Mouse (Mus musculus) left cerebral cortex, adult 9 months (tissue): ENCODE measurements around the gene Apom.

Source experiments
- DNase-seq, 2 experiments: peaks; one replicate each; pipeline ENCODE4 v3.0.0; 2022; ENCODE audit warnings: low spot score in 2 of 2

Apom gene

GRCm38 (mm10) chr17:35131500-35132173 is at the start of gene Apom:
TSS of gene Apom (minus strand) at chr17:35132050.
- DNase-seq, result no peak

GRCm38 (mm10) chr17:35180093-35180492 is 48.2 kb upstream of the Apom start:
- DNase-seq, result no peak

- no peak for DNase-seq
These were observed 46.7 kb upstream of the Apom start for GRCm38 (mm10) chr17:35178528-35178927.

- DNase-seq, result no peak
These were observed 44.1 kb upstream of the Apom start, which contains the start of gene Aif1 for GRCm38 (mm10) chr17:35175968-35176367. TSS of gene Aif1 (minus strand) at chr17:35176068.

- DNase-seq, result no peak
These were observed 43.5 kb upstream of the Apom start for GRCm38 (mm10) chr17:35175382-35175781.

- no peak for DNase-seq
These were observed 42.5 kb upstream of the Apom start for GRCm38 (mm10) chr17:35174201-35174977.

GRCm38 (mm10) chr17:35173329-35173728 is 41.5 kb upstream of the Apom start:
- DNase-seq, result no peak

- peak in 1 of 2 experiments; percentile 74 for DNase-seq
These were observed 40.8 kb upstream of the Apom start for GRCm38 (mm10) chr17:35172445-35173234.

- no peak for DNase-seq
These were observed 36.8 kb upstream of the Apom start for GRCm38 (mm10) chr17:35168541-35169207.

GRCm38 (mm10) chr17:35167794-35168193 is 35.9 kb upstream of the Apom start:
- DNase-seq, result peak in 1 of 2 experiments; percentile 52

- DNase-seq, result peak in 1 of 2 experiments; percentile 87
These were observed 34.6 kb upstream of the Apom start for GRCm38 (mm10) chr17:35166352-35167035.

GRCm38 (mm10) chr17:35165451-35166155 is 33.8 kb upstream of the Apom start:
- no peak for DNase-seq

- DNase-seq, result peak; percentile 99
These were observed 33.0 kb upstream of the Apom start, which contains the start of gene Prrc2a for GRCm38 (mm10) chr17:35164568-35165450. TSS of gene Prrc2a (minus strand) at chr17:35164897.

GRCm38 (mm10) chr17:35164218-35164567 is 32.3 kb upstream of the Apom start:
- no peak for DNase-seq

- no peak for DNase-seq
These were observed 31.7 kb upstream of the Apom start for GRCm38 (mm10) chr17:35163326-35164081.

- no peak for DNase-seq
These were observed 30.9 kb upstream of the Apom start for GRCm38 (mm10) chr17:35162730-35163129.

- no peak for DNase-seq
These were observed 30.3 kb upstream of the Apom start for GRCm38 (mm10) chr17:35162121-35162520.

- no peak for DNase-seq
These were observed 29.6 kb upstream of the Apom start for GRCm38 (mm10) chr17:35161421-35161820.

- DNase-seq, result no peak
These were observed 27.8 kb upstream of the Apom start for GRCm38 (mm10) chr17:35159638-35160037.
